Mouse (Mus musculus): ENCODE measurements around the gene Ski. TPM values are rescaled to one million over a fixed set of nuclear protein-coding genes. Genes with fewer than 3 reads are reported as not detected.
A peak's percentile ranks its signal among the peaks of the same experiment; 100 is the strongest.

The Ski gene
- polyA plus RNA-seq, 1 experiment from 2014 or later = 11.3 TPM

GRCm38 (mm10) chr4:155246691-155247105, 24.3 kb upstream of the Ski start:
- no peak for ATAC-seq
- Histone ChIP-seq H3K27ac (no peak overlapping the region; the same call in 1 of the 2 replicates), H3K4me3 (no peak overlapping the region), H3K36me3 (ENCODE audit: poor library complexity, severe bottlenecking) (no peaks in the 10 kb centered on the region), H3K9me3 (replicated peaks) (no peaks in the 10 kb centered on the region), H3K4me1 (peaks cover 21% of the 10 kb centered on the region), H3K27me3 (no peaks in the 10 kb centered on the region), H3K4me2 (no peak overlapping the region), H3K9ac (no peak overlapping the region)
- WGBS = 81% methylated on average over 12 of the region's 12 CpGs

- Histone ChIP-seq H3K4me3 (no peak overlapping the region), H3K4me2 (no peak overlapping the region), H3K9ac (no peak overlapping the region), H3K27me3 (no peaks in the 10 kb centered on the region), H3K27ac (no peak overlapping the region), H3K36me3 (ENCODE audit: poor library complexity, severe bottlenecking) (no peaks in the 10 kb centered on the region), H3K9me3 (replicated peaks) (no peaks in the 10 kb centered on the region), H3K4me1 (peaks cover 13% of the 10 kb centered on the region)
- WGBS = 78% methylated on average over 6 of the region's 6 CpGs
- no peak for ATAC-seq
Observed at GRCm38 (mm10) chr4:155245770-155246492, 23.5 kb upstream of the Ski start.

- Histone ChIP-seq H3K4me2 (no peak overlapping the region), H3K4me3 (no peak overlapping the region), H3K4me1 (peaks cover 7% of the 10 kb centered on the region), H3K9ac (no peak overlapping the region), H3K27ac (no peak overlapping the region), H3K9me3 (replicated peaks) (no peaks in the 10 kb centered on the region), H3K27me3 (no peaks in the 10 kb centered on the region), H3K36me3 (ENCODE audit: poor library complexity, severe bottlenecking) (no peaks in the 10 kb centered on the region)
- 89% methylated on average over 12 of the region's 12 CpGs for WGBS
- no peak for ATAC-seq
Observed at GRCm38 (mm10) chr4:155243233-155243632, 20.8 kb upstream of the Ski start.

- WGBS = 92% methylated on average over 5 of the region's 5 CpGs
- ATAC-seq = no peak
Observed at GRCm38 (mm10) chr4:155242292-155242691, 19.9 kb upstream of the Ski start.

GRCm38 (mm10) chr4:155241789-155242188, 19.4 kb upstream of the Ski start:
- Histone ChIP-seq H3K4me3 (no peak overlapping the region), H3K9me3 (replicated peaks) (no peaks in the 10 kb centered on the region), H3K36me3 (ENCODE audit: poor library complexity, severe bottlenecking) (no peaks in the 10 kb centered on the region), H3K4me2 (no peak overlapping the region), H3K27me3 (no peaks in the 10 kb centered on the region), H3K4me1 (peaks cover 9% of the 10 kb centered on the region), H3K9ac (no peak overlapping the region), H3K27ac (no peak overlapping the region)
- 87% methylated on average over 9 of the region's 9 CpGs for WGBS
- ATAC-seq = no peak

More at GRCm38 (mm10) chr4:155242292-155242691, 19.9 kb upstream of the Ski start:
- Histone ChIP-seq H3K4me3 (no peak overlapping the region), H3K27me3 (no peaks in the 10 kb centered on the region), H3K36me3 (ENCODE audit: poor library complexity, severe bottlenecking) (no peaks in the 10 kb centered on the region), H3K9ac (no peak overlapping the region), H3K4me1 (peaks cover 7% of the 10 kb centered on the region), H3K9me3 (replicated peaks) (no peaks in the 10 kb centered on the region), H3K4me2 (no peak overlapping the region), H3K27ac (no peak overlapping the region)

GRCm38 (mm10) chr4:155239494-155239893, 17.1 kb upstream of the Ski start:
- Histone ChIP-seq H3K27me3 (no peaks in the 10 kb centered on the region), H3K4me2 (no peak overlapping the region), H3K9ac (0 out of 2 replicates have a peak overlapping the region, but pooled peaks have one; percentile 18), H3K4me1 (peaks cover 28% of the 10 kb centered on the region), H3K9me3 (replicated peaks) (no peaks in the 10 kb centered on the region), H3K27ac (no peak overlapping the region), H3K36me3 (ENCODE audit: poor library complexity, severe bottlenecking) (no peaks in the 10 kb centered on the region), H3K4me3 (no peak overlapping the region)
- ATAC-seq = no peak
- 56% methylated on average over 6 of the region's 6 CpGs for WGBS

- 86% methylated on average over 5 of the region's 5 CpGs for WGBS
Observed at GRCm38 (mm10) chr4:155238276-155238675, 15.9 kb upstream of the Ski start.

GRCm38 (mm10) chr4:155236737-155237385, 14.5 kb upstream of the Ski start:
- WGBS = 83% methylated on average over 12 of the region's 12 CpGs
- no peaks in the 10 kb centered on the region for H3K9me3 ChIP-seq (replicated peaks)
- peaks cover 42% of the 10 kb centered on the region for H3K4me1 ChIP-seq
- H3K27me3 ChIP-seq = no peaks in the 10 kb centered on the region
- H3K4me2 ChIP-seq = no peak overlapping the region
- ATAC-seq = no peak
- peak overlapping the region; percentile 97 for H3K27ac ChIP-seq
- H3K9ac ChIP-seq = peak overlapping the region; percentile 62; the same call in 1 of the 2 replicates
- H3K4me3 ChIP-seq = no peak overlapping the region
- H3K36me3 ChIP-seq (ENCODE audit: poor library complexity, severe bottlenecking) = no peaks in the 10 kb centered on the region

More at GRCm38 (mm10) chr4:155238276-155238675, 15.9 kb upstream of the Ski start:
- Histone ChIP-seq H3K4me1 (peaks cover 40% of the 10 kb centered on the region), H3K4me2 (no peak overlapping the region), H3K36me3 (ENCODE audit: poor library complexity, severe bottlenecking) (no peaks in the 10 kb centered on the region), H3K27ac (no peak overlapping the region), H3K27me3 (no peaks in the 10 kb centered on the region), H3K9me3 (replicated peaks) (no peaks in the 10 kb centered on the region), H3K4me3 (no peak overlapping the region), H3K9ac (no peak overlapping the region)
- no peak for ATAC-seq

GRCm38 (mm10) chr4:155235311-155236119, 13.1 kb upstream of the Ski start:
- 5% methylated on average over 18 of the region's 18 CpGs for WGBS
- H3K36me3 ChIP-seq (ENCODE audit: poor library complexity, severe bottlenecking) = no peaks in the 10 kb centered on the region
- ATAC-seq = peak; percentile 91
- H3K9me3 ChIP-seq (replicated peaks) = no peaks in the 10 kb centered on the region
- H3K4me3 ChIP-seq = peak overlapping the region; percentile 3; the same call in 1 of the 2 replicates
- peaks cover 42% of the 10 kb centered on the region for H3K4me1 ChIP-seq
- H3K27ac ChIP-seq = peak overlapping the region; percentile 97
- H3K27me3 ChIP-seq = no peaks in the 10 kb centered on the region
- H3K4me2 ChIP-seq = peak overlapping the region; percentile 49
- peak overlapping the region; percentile 62 for H3K9ac ChIP-seq

GRCm38 (mm10) chr4:155234371-155235310, 12.2 kb upstream of the Ski start:
- peak; percentile 31; the same call in 1 of the 2 replicates for ATAC-seq
- H3K4me3 ChIP-seq = 0 out of 2 replicates have a peak overlapping the region, but pooled peaks have one; percentile 3
- no peaks in the 10 kb centered on the region for H3K27me3 ChIP-seq
- H3K4me2 ChIP-seq = peak overlapping the region; percentile 49
- no peaks in the 10 kb centered on the region for H3K36me3 ChIP-seq (ENCODE audit: poor library complexity, severe bottlenecking)
- no peaks in the 10 kb centered on the region for H3K9me3 ChIP-seq (replicated peaks)
- peaks cover 42% of the 10 kb centered on the region for H3K4me1 ChIP-seq
- peak overlapping the region; percentile 97 for H3K27ac ChIP-seq
- H3K9ac ChIP-seq = peak overlapping the region; percentile 62
- 67% methylated on average over 8 of the region's 8 CpGs for WGBS

- Histone ChIP-seq H3K27me3 (no peaks in the 10 kb centered on the region), H3K9ac (peak overlapping the region; percentile 50), H3K27ac (peak overlapping the region; percentile 97), H3K9me3 (replicated peaks) (no peaks in the 10 kb centered on the region), H3K4me3 (no peak overlapping the region), H3K36me3 (ENCODE audit: poor library complexity, severe bottlenecking) (no peaks in the 10 kb centered on the region), H3K4me1 (peaks cover 42% of the 10 kb centered on the region), H3K4me2 (no peak overlapping the region)
- peak; percentile 55 for ATAC-seq
- 15% methylated on average over 10 of the region's 10 CpGs for WGBS
Observed at GRCm38 (mm10) chr4:155233878-155234277, 11.5 kb upstream of the Ski start.
